Mouse (Mus musculus): Measurements from ENCODE around the gene Fcrla.

Gene Fcrla

DNA sequence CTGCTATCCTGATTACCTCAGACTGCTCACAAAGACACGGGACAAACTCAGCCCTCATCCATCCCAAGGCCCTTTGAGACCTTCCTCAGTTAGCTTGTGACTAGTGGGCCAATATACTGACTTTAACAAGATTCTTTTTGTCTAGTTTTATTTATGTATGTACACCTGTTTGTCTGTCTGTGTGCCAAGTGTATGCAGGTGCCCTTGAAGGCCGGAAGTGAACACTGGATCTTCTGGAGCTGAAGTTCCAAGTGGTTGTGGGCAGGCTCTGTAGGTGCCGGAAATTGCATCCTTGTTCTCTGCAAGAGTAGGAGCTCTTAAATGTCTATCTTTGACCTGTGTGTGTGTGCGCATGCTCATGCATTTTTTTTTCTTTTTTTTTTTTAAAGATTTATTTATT lies 1.9 kb upstream of the Fcrla start:
- no peak for DNase-seq (ENCODE audit: low spot score in 2 of 2)

DNA sequence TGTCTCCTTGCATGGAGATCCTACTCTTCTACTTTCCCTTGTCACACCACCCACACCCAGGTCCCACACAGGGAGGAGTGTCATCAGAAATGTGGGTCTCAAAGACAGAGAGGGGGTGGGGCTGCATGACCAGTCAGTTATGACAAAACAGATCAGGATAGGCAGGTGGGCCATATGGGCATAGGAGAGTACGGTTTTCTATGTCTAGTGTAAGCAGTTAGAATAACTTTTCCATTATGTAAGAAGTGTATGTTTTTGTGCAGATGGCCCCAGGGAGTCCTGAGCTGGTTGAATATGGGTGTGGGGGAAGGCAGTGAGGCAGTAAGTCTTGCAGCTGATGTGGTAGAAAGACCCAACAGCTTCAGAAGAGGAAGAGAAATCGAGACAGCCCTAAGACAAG lies 1.1 kb upstream of the Fcrla start:
- peak; percentile 28 to 29 for DNase-seq (ENCODE audit: low spot score in 2 of 2)

DNA sequence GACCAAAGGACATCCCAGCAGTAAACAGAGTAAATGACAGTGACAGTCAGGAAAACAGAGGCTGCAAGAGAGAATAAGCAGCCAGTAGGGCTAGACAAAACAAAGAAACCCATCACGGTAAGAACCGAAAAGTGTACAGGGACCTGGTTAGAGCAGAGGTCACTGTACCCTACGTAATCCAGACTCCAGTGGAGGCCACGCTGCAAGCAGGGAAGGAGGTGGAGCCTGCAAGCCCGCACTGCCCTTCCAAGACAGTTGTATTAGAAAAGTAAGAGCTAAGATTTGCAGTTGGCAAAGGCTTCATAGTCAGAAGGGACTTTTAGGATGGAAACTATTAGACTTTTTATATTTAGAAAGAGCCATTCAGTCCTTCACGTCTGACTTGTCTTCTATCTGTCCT lies 442 bp downstream of the Fcrla start:
- DNase-seq (ENCODE audit: low spot score in 2 of 2) = no peak

DNA sequence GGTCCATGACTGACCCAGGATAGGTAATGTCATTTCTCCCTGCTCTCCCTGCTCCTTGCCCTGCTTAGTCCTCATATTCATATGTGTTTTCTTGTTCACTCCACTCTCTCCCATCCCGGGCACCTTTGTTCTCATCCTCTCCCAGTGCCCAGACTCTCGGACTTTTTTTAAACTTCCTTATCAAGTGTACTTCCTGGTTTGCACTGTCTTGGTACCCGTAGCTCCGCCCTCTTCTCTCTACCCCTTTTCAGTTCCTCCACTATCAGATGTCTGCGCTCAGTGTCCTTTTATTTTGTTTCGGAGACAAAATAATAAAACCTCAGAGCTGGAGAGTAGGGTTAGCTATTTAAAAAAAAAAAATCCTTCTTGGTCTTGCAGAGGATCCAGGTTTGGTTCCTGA lies 2.9 kb downstream of the Fcrla start:
- no peak for DNase-seq (ENCODE audit: low spot score in 2 of 2)

DNA sequence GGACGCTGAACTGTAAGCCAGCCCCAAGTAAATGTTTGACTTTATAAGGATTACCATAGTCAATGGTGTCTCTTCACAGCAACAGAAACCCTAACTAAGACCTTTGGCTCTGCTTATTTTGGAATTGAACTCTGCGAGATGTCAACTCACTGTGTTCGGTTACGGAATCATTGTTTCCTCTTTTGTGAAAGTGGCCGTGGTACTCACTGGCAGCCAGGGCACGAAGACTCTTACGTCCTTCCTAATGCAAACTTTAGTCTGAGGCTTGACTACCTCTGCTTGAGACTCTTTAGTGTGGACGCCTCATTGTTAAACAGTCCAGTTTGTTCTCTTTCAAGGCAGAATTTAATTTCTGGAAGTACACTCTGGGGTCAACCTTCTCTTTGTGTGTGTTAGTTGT lies 8.1 kb downstream of the Fcrla start:
- DNase-seq (ENCODE audit: low spot score in 2 of 2) = no peak

DNA sequence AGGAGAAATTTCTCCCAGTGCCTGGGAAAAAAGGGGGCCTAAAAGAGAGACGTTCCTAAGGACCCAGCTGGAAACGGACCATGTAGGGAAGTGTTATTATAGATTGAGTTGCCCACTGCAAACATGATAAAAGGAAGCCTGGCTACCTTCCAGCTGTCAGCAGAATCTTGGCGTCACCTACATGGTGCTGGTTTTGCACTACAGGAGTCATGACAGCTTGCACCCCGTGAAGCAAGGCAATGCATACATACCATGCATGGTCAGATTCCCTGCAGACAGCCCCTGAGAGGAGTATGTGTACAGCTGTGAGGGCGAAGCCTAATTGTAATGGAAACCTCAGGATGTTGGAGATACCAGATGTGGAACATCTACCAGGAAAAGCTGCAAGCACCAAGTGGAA lies 11.7 kb downstream of the Fcrla start:
- DNase-seq (ENCODE audit: low spot score in 2 of 2) = no peak

DNA sequence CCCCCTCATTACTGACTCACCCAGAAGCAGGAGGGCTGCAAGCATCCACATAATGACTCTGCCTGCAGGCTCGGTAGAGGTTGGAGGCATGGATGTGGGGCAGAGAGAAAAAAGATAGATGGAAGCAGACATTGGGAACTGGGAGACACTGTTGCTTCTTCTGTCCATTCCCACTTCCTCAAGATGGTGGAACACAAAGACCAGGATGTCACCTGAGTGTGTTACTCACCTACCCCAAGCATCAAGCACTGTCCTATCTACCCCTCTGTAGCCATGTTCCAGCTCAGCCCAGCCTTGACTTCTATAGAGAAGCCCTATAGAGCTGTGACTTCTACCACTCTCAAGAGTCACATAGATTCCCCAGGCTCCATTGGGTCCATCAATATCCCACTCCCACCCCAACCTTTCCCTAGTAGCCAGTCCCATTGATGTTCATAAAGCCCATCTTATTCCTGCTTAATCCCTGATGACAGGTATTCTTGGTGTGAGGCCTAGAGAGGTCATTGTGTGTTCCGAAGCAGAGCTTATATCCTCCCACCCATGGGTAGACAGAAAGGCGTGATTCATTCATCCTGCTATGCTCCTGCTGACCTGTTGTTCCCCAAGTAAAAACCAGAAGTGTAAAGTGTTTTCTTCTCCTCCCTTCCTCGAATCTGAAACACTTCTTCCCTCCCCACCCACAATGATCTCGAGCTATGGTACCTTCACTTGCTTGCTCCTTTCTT lies 14.3 kb downstream of the Fcrla start, which contains the start of gene Fcrlb:
Gene Fcrlb (minus strand): TSS at position 51 of the 725 bp plus-strand sequence.
- DNase-seq (ENCODE audit: low spot score in 2 of 2) = no peak

DNA sequence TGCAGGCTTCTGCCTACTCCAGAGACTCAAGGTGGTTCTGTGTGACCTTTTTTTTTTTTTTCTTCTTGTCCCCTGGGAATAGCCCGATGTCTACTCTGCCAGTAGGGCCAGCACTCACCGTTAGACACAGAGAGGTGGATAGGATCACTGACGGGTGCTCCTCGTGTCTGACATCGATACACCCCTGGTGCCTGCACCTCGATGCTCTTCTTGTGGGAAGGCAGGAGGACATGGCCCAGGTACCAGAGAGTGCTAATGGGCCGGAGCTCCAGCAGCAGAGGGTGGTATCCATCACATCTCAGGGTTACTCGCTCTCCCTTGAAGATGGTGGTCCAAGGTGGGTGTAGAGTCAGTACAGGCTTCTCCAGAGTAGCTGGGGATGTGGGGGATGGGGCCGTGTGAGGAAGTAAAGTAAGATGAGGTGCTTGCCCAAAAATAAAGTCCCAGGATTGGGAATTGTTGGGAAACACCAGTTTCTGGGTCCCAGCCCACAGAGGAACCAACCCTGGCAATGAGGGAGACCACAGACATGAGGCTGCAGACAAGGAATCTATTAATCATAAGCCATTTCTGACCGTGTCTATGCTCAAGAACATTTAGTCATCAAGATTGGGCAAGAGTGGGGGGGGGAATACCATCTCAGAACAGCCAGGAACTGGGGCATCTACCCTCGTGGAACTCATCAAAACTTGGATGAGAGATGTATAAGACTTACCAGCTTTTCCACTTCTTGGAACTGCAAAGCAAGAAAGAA lies 15.3 kb downstream of the Fcrla start:
- no peak for DNase-seq (ENCODE audit: low spot score in 2 of 2)

DNA sequence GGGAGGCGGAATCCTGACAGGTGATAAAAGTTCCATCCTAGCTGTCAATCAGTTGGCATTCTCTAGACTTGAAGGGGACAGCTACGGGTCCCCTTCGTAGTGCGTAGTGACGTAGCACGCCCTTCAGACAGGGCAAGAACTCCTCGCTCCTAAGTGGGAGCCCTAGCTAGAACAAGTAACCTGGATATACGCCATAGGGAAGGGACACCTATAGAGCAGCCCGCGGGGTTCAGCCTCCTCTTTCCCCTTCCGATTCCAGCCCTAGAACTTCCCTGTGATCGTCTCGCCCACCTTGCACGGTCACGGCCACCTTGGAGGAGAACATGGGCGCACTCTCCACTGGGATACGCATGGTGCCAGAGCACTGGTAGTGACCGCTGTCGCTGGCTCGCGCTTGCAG lies 19.0 kb downstream of the Fcrla start:
- DNase-seq (ENCODE audit: low spot score in 2 of 2) = no peak

DNA sequence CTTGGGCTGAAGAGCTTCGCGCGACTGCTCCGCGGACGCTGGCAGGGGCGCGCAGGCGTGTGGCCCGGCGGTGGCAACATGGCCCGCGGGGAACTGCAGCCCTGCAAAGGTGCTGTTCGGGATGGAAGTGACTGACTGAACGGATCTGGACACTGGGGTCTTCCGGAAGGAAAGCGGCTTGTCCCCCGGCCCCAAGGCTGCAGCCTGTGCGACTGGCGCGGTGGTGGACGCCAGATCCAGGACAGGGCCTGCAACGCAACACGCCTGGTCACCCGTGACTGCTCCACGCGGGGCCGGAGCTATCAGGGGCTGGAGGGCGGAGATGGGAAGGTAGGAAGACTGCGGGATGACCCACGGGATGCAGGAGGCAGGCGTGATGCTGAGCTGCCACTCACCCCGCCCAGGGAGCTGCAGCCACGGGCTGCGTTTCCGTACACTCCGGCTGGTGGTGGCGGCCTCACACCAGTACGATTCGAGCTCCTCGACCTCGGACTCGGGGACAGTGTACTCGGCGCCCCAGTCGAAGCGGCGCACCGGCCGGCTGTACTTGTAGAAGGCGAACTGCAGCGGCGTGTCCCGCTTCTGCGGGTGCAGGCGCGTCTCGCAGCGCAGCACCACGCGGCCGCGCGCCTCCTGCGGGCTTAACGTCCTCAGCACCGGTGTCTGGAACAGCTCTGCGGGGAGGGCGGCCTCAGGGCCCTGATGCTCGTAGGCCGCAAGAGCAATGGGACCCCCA lies 19.8 kb downstream of the Fcrla start:
- DNase-seq (ENCODE audit: low spot score in 2 of 2) = no peak

DNA sequence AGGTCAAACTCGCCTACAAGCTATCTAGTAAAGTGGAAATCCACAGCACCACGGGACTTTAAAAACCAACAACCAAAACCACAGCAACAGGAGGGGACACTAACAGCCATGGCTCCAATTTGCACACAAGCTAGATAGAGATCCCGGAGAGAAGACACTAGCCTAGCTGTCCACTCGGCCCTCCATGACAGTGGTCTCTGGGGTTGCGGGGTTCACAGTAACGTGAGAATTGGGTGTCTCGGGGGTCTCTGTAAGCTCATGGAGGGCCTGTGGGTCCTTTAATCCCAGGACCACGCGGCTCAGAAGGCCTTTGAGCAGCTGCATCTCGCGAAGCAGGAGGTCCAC lies 20.3 kb downstream of the Fcrla start:
- DNase-seq (ENCODE audit: low spot score in 2 of 2) = no peak

DNA sequence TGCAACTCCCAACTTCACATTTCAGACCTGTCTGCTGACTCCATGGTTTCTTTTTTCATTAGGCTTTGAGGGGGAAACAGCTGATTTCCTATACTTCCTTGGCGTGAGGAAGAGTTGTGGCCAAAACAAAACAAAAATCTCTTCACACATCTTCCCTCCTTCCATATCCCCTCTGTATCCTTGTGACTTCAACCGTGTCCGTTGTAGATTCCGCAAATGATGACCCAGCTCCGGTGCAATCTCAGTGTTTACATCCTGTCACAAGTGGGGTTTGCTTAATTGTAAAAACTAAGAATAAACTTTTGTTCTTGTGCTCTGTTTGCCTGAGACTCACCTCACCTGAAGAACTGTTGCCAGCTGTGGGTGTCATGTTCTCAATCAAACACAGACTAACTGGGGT lies 23.9 kb downstream of the Fcrla start:
- DNase-seq (ENCODE audit: low spot score in 2 of 2) = no peak

DNA sequence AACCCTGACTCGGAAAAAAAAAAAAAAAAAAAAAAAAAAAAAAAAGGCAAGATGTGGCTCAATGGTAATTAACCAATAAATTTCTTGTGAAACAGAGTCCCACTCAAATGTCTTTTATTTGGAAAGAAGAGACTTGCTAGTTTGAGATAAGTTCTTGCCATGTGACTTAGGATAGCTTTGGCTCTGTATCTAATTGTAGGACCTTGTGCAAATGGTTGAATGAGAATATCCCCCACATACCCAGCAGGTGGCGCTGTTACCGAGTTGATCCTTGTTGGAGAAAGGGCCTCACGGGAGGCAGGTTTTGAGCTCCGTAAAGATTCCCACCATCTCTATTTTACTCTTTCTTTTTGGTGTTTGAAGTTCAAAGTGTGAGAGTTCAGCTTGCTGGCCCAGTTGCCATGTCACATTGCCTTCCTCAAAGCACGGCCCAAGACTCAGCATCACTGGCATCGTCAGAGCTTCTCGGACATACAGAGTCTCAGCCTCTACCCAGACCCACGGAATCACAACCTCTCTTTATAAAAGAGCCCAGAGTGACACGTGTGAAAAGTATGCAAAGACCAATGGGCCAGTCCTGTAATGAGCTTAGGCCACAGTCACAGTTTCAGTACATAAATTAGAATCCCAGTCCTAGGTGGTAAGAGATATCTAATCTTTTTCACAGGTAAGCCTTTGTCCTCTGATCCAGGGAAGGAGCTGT lies 25.7 kb downstream of the Fcrla start:
- peak; percentile 78 to 85 for DNase-seq (ENCODE audit: low spot score in 2 of 2)

DNA sequence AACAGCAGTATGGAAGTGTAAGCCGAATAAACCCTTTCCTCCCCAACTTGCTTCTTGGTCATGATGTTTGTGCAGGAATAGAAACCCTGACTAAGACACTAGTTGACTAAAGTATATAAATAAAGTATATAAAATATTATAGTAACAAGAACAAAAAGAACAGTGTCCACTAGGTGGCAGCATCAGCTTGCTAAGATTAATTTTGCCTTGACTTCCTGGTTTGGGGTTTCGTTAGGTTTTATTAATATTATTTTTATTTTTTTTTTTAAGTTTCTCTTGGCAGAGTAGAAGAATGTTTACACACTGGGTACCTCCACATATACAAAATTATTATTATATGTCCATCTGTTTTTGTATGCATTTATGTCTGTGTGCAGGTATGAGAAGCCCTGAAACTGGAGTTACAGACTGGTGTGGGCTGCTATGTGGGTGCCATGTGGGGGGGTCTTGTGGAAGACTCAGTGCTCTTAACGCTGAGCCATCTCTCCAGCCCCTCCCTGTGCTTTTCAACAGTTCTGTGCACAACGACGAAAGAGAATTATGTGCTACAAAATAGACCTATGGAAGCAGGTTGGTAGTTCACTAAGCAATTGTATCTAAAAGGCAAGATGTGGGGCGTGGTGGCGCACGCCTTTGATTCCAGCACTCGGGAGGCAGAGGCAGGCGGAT lies 26.4 kb downstream of the Fcrla start:
- DNase-seq (ENCODE audit: low spot score in 2 of 2) = peak in 1 of 2 experiments; percentile 56

DNA sequence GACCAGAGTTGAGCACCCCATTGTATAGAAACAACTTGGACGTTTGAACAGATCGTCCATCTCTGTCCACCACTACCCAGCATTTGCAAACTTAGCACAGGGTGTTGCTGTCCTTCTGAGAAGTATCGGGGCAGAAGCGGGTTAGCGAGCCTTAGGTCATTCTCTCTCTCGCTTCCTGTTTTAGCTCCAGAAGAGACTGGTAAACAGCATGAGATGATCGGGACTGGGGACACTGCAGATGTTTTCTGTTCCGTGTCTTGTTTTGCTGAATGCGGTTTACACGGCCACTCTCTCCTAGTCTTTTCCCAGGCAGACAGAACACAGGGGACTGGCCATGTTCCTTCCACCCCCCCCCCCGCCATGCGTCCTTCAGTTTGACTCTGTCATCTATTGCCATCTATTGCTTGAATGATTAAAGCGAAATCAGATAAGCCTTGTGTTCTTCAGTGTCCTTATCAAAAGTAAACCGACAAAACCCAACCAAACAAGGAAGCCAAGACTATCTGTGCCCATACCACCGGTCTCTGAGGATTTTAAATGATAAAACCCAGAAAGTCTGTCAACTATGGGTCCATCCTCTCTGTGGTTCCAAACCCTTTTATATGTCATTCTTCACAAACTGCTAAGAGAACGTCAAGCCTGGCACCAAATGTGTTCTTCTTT lies 28.8 kb downstream of the Fcrla start:
- no peak for DNase-seq (ENCODE audit: low spot score in 2 of 2)

DNA sequence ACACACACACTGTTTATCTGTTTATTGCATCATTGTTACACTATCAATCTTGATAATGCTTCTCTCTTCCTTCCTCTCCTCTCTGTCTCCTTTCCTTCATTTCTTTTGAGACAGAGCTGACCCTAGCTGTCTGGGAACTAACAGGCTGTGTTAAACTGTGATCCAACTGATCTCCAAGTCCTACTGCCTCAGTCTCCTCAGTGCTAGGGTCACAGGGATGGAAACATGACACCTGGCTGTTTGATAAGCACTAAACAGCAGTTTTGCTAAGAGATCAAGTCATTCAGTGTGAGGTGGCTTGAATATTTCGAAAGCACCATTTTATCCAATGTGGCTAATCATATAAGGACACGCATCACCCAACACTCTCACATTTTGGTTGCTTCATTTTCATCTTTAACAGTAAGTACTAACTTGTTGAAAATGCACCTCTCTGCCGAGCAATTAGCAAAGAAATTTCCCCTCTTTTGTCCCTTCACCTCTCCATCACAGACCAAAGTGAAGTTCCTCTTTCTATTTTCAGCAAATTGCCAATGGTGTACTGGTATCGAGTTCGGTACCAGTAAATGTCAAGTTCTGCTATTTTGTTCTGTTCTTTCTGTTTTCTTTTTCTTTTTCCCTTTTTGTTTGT lies 30.6 kb downstream of the Fcrla start:
- DNase-seq (ENCODE audit: low spot score in 2 of 2) = no peak

DNA sequence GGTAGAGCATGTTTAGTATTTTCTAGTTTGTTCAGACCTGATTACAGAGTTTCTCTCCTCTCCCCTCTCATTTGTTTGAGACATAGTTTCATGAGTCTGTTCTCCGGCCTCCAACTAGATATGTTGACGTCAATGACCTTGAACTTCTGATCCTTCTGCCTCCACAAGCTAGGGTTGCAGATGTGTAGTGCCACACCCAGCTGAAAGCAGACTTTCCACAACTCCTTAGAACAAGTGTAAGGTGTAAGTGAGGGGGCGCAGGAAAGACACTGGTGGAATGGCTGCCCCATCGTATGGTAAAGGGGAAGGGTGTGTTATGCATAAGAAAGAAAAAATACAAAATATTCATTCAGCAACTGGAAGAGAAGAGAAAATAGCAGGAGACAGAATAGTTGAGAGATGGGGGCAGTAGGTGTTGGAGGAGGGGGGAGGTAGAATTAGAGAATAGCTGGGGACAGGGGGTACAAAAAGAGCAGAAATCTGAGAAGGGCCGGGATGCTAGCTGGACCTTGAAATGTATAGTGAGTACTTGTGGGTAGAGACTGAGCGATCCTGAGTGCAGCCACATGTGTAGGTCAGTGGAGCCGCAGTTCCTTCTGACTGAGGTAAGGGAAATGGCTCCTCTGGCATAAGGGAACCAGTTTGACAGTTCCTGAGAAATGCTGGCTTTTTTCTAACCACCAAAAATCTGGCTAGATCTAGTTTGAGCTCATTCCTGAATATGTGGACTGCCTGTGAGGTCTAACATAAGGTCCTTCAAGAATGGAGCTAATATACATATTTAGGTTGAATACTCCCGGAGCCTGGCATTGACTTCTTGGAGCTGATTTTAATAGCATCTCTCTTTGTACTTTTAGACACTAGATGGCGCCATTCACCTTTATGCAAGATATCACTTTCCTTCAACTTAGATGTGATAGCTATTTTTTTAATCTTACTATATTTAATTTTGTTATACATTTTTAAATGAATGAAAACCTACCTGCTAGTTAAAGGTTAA lies 32.5 kb downstream of the Fcrla start:
- DNase-seq (ENCODE audit: low spot score in 2 of 2) = no peak

DNA sequence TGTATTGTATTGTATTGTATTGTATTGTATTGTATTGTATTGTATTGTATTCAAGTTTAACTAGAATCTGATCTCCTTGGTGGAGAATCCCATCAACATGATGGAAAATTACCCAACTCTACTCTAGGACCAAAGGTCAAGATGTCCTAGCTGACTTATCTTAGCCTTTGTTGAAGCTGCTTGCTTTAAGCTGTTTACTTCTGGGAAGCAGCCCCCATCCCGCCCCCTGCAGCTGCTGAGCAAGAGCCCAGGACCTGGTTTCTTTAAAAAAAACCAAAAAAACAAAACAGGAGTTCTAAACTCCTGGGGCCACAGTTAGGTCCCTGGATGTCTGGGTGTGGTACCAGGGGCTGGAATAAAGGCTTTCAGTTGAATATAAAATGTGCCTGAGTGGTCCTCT lies 35.1 kb downstream of the Fcrla start:
- no peak for DNase-seq (ENCODE audit: low spot score in 2 of 2)

DNA sequence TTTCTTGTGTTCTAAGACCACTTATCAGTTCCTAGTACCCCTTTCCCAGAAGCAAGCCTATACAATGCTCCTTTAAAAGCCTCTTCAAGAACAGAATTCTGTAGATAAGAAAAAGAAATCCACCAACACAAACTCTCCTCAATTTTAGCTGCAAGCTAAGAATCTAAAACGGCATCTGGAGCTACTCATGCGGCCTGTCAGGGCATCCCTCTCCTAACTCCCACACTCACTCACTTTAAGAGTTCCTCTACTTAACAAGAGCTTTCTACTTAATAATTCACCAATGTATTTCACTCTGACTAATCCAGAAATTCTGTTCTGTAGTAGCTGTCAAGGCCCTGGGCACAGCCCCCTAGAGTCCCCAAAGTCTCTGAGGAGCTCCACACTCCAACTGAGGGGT lies 35.7 kb downstream of the Fcrla start:
- DNase-seq (ENCODE audit: low spot score in 2 of 2) = no peak

All from spleen, postnatal 14 days (tissue).